Mouse (Mus musculus): ENCODE data around the gene Itpkc. TPM values are rescaled to one million over a fixed set of nuclear protein-coding genes. Genes with fewer than 3 reads are reported as not detected.

Itpkc gene
- total RNA-seq, 2 experiments from 2014 or later: 9.3 to 10.1 TPM

DNA sequence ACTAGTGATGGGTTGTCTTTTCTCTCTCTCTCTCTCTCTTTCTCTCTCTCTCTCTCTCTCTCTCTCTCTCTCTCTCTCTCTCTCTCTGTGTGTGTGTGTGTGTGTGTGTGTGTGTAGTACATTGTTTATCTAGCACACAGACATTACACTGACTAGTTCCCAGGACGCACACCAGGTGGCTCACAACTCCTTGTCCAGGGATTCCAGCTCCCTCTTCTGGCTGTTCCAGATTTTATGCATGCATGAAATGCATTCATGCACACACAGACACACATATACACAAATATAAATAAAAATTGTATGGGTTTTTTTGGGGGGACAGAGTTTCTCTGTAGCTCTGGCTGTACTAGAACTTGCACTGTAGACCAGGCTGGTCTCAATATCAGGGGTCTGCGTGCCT lies 9.1 kb upstream of the Itpkc start:
- DNase-seq: no peak

DNA sequence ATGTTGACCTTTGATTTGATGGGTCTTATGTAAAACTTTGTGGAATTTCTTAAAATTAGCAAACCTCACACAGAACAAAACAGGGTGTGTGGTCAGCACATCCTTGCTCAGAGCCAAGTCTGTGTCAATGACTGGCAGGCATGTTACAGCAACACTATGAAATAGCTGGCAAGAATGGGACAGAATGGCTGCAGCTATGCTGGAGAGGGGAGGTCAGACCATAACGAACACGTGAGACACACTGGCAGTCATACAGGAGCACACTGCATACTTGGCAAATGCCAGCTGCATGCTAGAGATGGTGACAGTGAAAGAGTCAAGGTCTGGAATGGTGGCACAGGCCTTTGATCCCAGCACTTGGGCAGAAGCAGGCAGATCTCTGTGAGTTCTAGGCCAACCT lies 7.3 kb upstream of the Itpkc start:
- no peak for DNase-seq

DNA sequence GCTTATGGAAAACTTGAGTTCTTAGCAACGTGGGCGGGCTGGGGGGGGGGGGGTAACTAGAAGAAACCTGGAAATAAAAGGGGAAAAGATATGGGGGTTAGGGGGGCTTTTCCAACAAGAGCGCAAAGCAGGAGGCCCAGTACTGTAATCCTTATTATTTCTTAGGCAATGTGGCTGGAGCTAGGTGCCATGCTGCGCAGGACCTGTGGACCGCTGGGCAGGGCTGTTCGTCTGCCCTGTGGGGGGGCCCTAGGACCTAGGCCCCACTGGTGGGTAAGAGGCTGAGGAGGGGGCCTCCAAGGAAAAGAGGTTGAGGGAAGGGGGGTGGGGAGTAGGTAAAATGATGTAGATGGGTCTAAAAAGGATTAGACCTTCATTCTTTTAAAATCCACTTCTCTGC lies 4.8 kb upstream of the Itpkc start:
- no peak for DNase-seq

- DNase-seq: peak; percentile 91
Measured at GRCm38 (mm10) chr7:27232781-27233281, 4.4 kb upstream of the Itpkc start, which contains the start of gene Coq8b. TSS of gene Coq8b (plus strand) at chr7:27233023.

GRCm38 (mm10) chr7:27231693-27232331 lies 3.4 kb upstream of the Itpkc start:
- DNase-seq: peak; percentile 73 to 77

GRCm38 (mm10) chr7:27230781-27231180 lies 2.3 kb upstream of the Itpkc start:
- DNase-seq: no peak

- DNase-seq: no peak
Measured at GRCm38 (mm10) chr7:27228865-27229264, 404 bp upstream of the Itpkc start.

DNA sequence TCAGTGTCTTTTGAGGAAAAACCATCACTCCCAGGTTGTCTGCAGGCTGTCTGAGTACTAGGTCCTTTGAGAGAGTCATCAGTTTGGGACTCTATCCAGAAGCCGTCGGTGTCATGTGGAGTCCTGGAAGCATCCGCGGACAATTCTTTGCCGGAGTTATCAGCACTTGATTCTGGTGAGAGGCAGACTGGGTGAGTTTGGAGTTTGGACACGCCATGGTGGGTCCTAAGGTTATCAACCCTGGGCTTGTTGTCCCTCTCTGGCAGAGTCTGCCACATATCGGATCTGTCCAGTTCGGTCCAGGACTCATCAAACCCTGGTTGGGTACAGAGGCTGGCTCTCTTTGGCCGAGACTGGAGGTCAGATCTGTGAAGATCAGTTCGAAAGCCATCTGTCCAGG lies 785 bp downstream of the Itpkc start:
- no peak for DNase-seq

DNA sequence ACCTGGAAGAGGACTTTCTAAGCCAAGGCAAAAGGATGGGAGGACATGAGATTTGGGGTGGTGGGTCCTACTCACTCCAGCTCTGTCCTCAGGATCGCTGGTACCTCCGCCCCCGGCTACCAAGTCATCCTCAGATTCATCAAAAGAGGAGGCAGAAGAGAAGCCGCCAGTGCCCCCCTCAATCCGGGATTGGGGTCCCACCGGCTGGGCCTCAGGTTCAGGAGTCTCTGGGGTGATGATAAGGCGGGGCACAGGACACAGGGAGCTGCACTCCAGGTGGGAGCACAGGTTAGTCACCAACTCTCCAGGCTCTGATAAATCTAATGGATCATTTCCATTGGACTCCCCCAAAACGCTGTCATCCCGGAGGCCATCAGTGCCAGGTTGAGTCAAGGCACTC lies 1.2 kb downstream of the Itpkc start:
- DNase-seq: no peak

DNA sequence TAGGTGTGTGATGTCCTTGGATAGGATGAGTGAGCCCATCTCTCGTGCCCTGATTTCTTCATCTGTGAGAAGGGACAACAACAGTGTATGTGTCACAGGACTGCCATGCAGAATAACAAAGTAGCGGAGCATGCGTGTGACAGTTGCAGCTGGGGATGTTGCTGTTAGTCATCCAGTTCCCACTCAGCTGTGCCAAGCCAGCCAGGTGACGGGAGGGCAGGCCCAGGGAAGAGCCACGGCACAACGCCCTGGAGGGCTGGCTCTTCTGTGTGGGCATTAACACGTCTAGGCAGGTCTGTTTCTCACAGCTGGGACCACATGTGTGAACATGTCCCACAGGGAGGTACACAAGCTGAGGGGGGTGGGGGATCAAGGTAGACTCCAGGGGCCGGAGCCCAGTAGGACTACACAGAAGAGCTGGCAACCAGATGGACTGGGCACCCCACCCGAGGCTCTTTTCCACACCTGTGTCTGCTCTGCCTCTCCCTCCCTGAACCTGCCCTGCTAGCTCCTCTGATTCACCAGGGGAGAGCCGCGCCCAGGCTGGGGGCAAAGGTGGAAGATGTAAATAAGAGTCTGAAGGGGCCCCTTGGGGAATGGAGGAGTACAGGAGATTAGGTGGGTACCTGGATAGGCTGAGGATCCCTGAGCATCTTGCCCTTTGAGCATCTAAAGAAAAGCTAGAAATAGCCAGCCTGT lies 3.4 kb downstream of the Itpkc start:
- DNase-seq: peak in 1 of 2 experiments; percentile 31

GRCm38 (mm10) chr7:27222538-27222937 lies 5.9 kb downstream of the Itpkc start:
- DNase-seq: no peak

DNA sequence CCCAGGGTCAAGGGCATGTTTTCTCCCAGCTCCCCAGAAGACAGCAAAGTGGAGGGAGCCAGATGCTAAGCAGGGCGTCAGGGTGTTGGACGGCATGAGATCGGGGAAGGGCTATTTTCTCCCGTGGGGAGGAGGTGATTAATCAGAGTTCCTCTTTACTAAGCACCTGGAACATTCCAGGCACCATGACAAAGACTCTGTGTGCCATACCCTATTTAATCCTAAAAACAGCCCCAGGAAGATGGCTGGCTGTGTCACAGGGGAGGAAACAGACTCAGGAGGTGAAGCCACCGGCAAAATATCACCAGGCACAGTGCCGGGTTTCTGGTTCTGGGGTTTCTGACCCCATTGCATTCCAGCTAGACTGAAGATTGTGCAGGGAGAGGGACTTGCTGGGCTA lies 6.5 kb downstream of the Itpkc start:
- DNase-seq: no peak

DNA sequence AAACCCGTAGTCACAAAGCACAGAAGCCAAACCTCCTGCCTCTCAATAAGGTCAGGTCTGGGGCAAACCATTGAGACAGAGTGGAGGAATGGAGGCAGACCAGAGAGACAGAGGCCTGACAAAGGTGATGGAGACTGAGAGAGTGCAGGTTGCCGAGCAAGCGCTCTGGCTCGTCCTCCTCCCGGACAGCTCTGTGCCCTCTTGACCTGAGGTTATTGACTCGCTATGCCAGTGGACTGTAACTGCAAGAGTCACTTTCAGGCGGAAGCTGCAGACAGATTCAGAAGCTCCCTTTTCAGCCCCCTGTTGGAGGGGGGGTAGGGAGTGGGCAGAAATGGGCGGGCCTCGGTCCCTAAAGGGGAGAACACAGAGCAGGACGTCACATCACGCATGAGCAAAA lies 8.5 kb downstream of the Itpkc start:
- DNase-seq: no peak

DNA sequence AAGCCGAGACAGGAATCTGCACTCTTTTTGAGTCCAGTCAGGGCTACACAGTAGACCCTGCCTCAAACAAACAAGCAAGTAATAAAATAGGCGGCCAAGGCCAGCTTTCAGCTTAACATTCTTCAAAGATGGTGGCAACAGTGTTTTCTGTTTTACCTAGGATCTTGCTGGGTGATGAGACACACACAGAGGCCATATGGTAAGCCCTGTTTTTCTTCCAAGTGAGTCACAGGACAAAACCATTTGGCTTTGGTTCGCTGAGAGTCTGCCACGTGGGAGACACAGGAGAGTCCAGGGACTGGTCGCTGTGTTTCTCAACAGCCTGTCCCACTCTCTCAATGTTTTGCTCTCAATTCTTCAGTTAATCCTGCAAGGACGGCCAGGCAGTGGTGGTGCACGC lies 9.9 kb downstream of the Itpkc start:
- DNase-seq: no peak

GRCm38 (mm10) chr7:27212626-27213025 lies 15.8 kb downstream of the Itpkc start:
- no peak for DNase-seq

GRCm38 (mm10) chr7:27203730-27204449 lies 24.6 kb downstream of the Itpkc start:
- no peak for DNase-seq

GRCm38 (mm10) chr7:27198779-27199178 lies 29.7 kb downstream of the Itpkc start:
- DNase-seq: no peak

DNA sequence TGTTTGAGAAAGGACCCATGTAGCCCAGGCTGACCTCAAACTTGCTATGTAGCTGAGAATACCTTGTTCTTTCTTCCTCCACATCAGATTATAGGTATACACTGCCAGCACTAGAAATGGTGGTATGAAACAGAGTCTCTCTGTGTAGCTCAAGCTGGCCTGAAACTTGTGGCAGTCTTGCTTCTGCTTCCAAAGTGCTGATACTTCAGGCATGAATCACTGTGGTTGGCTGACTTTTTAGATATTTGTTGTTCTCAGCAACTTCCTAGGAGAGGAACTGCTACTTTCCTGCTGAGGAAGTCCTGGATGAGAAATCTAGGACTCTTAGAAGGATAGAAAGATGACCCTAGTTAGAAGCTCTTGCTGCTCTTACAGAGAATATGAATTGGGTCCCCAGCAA lies 30.1 kb downstream of the Itpkc start:
- DNase-seq: no peak

DNA sequence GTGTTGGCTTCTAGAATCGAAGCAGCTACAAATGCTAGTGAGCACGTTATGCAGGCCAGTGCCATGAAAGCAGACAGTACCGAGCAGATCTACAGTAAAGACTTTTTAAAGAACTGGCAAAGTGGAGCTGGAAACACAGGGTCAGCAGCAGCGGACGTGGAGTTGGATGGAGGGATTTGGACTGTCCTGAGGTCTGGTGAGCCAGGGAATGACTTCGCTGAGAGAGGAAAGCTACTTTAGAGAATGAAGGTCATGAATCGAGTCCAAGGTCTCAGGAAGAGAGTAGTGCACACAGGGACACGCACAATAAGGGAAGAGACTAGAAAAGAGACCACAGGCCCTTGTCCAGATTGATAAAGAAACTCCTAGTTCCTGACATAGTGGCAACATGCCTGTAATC lies 30.8 kb downstream of the Itpkc start:
- no peak for DNase-seq

GRCm38 (mm10) chr7:27197136-27197535 lies 31.3 kb downstream of the Itpkc start:
- DNase-seq: no peak

DNA sequence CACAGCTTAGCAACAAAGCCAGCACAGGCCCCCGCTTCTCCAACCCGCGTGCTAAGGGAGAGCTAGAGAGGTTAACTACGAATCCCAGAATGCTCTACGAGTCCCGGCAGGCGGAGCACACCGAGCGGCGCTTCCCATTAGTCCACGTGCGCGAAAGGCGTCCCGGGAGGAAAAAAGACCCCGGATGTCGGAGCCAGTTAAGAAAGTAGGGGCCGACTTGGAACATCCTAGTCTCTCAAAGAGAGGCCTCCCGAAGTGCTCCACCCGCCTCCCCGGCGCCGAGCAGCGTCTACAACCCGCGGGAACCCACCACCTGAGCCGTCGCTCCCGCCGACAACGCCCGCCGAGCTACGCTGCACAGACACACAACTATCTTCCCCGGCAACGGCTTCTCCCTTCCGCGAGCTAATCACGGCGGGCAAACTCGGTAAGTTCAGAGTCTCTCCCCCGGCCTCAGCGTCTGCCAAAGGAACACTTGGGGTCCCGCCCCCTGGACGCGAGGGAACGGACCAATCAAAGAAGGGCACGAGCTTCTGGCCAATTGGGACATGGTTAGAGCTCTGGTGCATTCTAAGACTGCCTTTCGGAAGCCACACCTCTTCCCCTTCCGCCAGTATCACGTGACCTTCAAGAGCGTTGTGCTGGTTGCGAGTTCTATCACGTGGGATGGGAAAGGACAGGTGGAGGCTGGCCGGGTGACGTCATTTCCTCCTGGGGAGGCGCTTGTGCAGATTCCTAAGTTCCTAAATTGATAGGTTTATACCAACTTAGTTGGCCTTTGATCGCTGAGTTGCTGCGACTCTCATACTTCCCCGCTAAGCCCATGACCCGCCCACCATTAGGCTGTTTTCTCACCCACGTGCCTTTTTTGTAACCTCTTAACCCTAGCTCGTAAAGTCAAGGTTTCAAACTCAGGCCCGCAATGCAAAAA lies 32.5 kb downstream of the Itpkc start, which contains the start of the genes BC024978 and Snrpa:
Gene BC024978 (plus strand): TSS at position 101 of the 931 bp plus-strand sequence.
Gene Snrpa (minus strand): TSS at position 591 of the 931 bp plus-strand sequence.
- peak; percentile 96 to 97 for DNase-seq

DNA sequence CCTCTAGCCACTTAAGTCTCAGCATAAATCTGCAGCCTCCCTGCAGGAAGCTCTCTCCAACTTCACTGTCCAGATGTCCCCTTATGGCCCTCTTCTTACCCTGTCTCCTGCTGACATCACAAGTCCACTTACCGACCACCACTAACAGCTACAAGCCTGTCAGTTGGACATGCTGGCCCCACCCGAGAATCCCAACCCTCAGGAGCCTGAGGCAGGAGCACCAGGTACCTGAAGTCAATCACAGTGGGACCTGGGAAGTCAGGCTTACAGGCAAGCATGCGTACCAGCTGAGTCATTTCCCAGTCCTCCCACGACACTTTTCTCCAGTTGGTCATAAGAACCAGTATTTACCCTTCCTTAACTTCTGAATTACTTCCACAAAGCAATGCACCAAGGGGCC lies 34.7 kb downstream of the Itpkc start:
- no peak for DNase-seq
